Mouse (Mus musculus): Measurements from ENCODE around the gene Prickle1.

- TF ChIP-seq CTCF (conservative IDR thresholded peaks at IDR 0.05; ENCODE audit: insufficient read depth, insufficient read length, low read depth, low read length) (no peak), POLR2A (IDR thresholded peaks at IDR 0.05; ENCODE audit: low read depth, low read length) (no peak)
Measured at GRCm38 (mm10) chr15:93489597-93489996, 106.1 kb downstream of the Prickle1 start.
